Mouse (Mus musculus): Measurements from ENCODE around the gene Pcyt1a.
"Not testable (repeated sequence)": the region's sequence is repeated elsewhere in the genome, so short reads cannot be mapped to it uniquely, and the experiment has no call there.

Gene Pcyt1a

GRCm38 (mm10) chr16:32477315-32477714, 46.6 kb downstream of the Pcyt1a start:
- DNase-seq, result no peak

DNA sequence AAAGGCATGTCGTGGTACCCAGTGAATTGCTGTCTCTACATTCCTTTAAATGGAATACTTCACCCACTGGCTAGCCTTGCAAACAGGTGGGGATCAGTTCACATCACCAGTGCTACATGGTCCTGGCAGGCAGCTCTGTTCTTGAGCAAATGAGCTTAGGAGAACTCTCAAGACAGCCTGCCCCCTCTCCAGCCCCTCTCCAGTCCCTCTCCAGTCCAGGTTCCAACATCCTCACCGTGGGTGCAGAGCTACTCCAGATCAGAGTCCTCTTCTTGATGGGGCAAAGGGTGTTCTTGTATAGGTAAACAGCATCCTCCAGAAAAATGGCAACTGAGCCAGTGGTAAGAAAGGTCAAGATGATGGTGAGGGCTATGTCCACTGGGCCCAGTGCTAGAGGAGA, 48.7 kb downstream of the Pcyt1a start:
- DNase-seq, result peak; percentile 57 to 68

GRCm38 (mm10) chr16:32484431-32484871, 53.7 kb downstream of the Pcyt1a start:
- no peak for DNase-seq

DNA sequence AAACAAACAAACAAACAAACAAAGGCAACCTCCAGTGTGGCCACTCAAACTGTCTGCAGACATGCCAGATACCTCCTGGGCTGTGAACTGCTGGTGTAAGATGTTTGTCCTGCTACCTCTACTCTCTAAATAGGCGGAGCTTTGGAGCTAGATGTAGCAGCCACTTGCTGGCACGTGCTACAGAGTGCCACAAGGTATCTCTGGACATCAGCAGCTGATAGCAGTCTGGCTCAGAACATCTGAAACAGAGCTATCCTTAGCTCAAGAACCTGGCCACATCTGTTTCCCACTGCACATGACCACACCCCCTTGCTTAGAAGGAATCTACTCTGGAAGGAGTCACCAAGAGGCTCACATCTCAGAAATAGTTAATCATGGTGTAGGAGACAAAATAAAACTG, 54.5 kb downstream of the Pcyt1a start:
- DNase-seq, result no peak

DNA sequence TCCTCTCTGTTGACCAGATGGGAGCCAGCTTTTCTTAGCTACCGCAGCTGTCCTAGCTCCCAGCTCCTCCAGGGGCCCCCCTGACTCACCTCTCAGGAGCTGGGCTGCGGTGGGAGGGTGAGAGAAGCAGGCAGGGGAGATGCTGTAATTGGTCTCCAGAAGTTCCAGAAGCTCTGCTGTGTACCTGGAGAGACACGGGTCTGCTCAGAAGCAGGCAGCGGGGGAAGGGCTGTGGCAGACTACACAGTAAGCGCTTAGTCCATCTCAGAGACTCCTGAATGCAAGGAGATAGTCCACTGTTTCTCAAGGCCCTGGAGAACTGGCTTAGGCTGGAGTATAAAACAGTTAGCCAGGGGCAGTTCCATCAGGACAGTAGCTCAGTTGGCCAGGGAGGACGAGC, 55.3 kb downstream of the Pcyt1a start:
- DNase-seq, result no peak

- no peak for DNase-seq
Measured at GRCm38 (mm10) chr16:32487234-32488111, 56.8 kb downstream of the Pcyt1a start, which contains the start of gene Slc51a. TSS of gene Slc51a (minus strand) at chr16:32487879.

- DNase-seq, result no peak
Measured at GRCm38 (mm10) chr16:32488939-32489338, 58.2 kb downstream of the Pcyt1a start.

GRCm38 (mm10) chr16:32494371-32494770, 63.6 kb downstream of the Pcyt1a start:
- DNase-seq, result not testable (repeated sequence)

DNA sequence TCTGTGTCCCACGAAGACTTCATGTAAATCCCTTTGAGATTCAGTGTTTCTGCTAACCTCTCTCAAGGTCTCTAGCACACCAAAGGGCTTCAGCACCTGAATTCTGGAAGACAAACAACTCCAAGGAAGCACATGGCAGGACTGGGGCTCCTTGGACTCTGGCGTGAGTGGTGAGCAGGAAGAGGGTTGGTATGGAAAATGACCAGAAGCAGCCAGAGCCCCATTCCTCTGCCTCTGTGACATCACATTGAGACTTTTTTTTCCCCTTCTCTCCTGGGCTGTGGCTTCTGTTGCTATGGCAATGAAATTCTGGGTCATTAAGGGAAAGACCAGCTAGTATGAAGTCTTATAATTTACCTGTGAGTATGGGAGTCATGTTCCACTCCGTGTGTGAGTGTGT, 65.2 kb downstream of the Pcyt1a start, which contains the start of gene Zdhhc19:
TSS of gene Zdhhc19 (plus strand) at position 301 of the 400 bp plus-strand sequence.
- no peak for DNase-seq

DNA sequence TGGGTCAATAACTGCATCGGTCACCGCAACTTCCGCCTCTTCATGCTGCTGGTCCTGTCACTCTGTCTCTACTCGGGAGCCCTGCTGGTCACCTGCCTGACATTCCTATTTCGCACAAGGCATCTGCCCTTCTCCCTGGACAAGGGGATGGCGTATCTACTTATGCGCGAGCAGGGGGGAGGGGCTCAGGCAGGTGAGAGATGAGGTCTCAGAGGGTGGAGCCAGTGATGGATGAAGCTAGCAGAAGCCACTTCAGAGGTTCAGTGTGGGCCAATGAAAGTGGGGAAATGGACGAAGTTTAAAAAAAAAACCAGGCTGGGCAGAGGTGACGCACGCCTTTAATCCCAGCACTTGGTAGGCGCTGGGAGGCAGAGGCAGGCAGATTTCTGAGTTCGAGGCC, 68.3 kb downstream of the Pcyt1a start:
- DNase-seq, result no peak

- peak; percentile 62 to 78 for DNase-seq
Measured at GRCm38 (mm10) chr16:32499430-32500037, 68.8 kb downstream of the Pcyt1a start.

GRCm38 (mm10) chr16:32501459-32501858, 70.7 kb downstream of the Pcyt1a start:
- no peak for DNase-seq

DNA sequence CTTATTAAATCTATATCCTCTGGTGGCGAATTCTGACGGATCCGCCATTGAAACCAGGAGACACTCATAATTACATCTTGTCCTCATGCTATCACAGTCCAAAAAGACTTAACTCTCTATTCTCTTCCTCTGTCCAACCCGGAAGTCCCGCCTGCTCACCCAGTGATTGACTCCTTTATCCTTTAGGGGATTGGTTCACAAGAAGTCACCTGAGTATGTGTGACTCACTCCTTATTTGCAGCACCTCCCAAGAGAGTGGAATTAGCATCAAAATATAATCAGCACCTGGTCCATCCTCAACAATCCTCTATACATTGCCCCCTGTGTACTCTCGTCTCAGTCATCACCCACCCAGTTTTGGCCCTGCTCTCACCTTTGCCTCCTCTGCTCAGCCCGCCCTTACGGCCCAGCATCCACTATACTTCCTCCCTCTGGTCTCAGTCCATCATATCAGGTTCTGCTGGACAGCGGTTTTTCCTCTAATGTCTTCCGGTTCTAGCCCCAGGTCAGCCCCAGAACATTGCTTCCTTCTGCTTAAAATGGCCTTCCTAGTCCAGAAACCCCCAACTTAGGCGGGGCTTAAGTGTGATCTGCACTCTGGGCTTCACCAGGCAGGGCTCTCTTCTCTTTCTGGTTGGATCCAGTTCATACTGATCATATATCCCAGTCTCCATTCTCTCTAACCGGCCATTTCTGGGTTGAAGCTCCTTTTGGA, 72.1 kb downstream of the Pcyt1a start:
- no peak for DNase-seq

- DNase-seq, result no peak
Measured at GRCm38 (mm10) chr16:32503633-32504032, 72.9 kb downstream of the Pcyt1a start.

DNA sequence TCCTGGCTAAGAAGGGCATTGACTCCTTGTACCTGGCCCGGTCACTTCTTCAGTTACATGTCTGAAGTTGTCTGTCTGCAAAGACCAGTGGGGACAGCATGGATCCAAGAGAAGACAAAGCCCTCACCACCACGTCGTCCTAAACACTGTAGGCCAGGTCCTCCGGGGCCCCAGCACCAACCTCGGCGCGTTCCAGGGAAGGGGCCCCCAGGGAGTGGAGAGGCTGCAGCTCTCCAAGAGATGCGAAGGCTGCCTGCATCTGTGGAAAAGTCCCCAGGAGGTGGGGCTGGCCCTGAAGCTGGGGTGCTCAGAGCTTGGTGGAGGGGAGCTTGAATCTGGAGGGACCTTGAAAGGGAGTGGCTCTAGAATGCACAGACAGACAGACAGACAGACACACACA, 75.6 kb downstream of the Pcyt1a start:
- no peak for DNase-seq

DNA sequence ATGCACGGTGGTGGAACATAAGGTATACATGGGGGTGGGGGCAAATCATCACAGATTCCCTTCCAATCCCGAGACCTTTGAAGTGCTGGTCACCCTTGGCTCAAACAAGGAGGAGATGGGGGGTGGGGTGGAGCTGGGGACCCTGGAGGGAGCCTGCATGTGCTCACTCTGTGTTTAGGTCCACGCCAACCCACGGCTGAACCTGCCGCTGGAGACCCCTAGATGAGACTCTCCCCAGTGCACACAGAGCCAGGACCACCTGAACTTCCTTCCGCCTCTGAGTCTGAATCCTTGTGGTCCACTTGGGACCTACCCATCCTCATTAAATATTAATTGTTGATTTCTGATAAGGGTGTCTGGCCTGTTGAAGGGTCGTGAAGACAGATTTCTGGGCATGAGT, 76.1 kb downstream of the Pcyt1a start:
- no peak for DNase-seq

DNA sequence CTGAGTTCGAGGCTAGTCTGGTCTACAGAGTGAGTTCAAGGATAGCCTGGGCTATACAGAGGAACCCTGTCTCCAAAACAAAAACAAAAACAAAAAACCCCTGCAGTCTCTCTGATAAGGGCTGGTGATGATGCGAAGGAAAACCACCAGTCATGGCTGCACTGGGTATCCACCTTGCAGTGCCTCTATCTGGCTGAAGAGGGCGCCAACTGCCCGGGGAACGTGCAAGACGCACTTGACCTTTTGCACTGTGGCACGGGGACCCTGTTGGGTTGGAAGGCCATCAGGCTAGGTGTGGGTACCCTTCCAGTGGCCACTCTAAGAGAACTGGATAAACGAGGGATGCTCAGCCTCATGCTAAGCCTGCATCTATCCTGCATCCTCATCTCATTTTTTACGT, 76.7 kb downstream of the Pcyt1a start:
- peak; percentile 23 to 50 for DNase-seq

DNA sequence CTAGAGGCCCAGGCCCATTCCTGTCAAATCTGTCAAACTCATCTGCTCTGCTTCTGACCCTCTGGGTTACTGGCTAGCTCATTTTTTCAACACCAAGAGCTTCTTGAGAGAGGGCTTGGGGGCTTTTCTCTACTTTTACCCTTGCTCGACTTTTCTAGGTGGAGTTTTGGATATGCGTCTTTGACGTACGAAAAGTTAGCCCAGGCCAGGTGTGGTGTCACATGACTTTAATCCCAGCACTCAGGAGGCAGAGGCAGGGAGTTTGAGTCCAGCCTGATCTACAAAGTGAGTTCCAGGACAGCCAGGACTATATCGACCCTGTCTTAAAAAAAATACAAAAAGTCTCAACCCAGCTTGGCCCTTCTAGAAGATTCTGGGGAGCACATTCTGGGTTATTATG, 77.3 kb downstream of the Pcyt1a start:
- no peak for DNase-seq

GRCm38 (mm10) chr16:32508506-32509065, 77.9 kb downstream of the Pcyt1a start:
- DNase-seq, result no peak

GRCm38 (mm10) chr16:32509066-32509942, 78.6 kb downstream of the Pcyt1a start:
- no peak for DNase-seq

GRCm38 (mm10) chr16:32510399-32511337, 79.9 kb downstream of the Pcyt1a start:
- no peak for DNase-seq

Data from lung, adult 18-20 months (tissue).